Mouse (Mus musculus) ovary, adult 18-20 months (tissue): ENCODE data around the gene Usp11.

ENCODE experiments used
- DNase-seq: peaks from one replicate; pipeline ENCODE4 v3.0.0; 2022; ENCODE audit warnings: low spot score, mixed read lengths

The Usp11 gene

GRCm38 (mm10) chrX:20703741-20704290 is at the start of gene Usp11:
Gene Usp11 (plus strand): TSS chrX:20703906.
- DNase-seq, result no peak

GRCm38 (mm10) chrX:20657593-20657992 is 46.1 kb upstream of the Usp11 start:
- DNase-seq, result no peak

GRCm38 (mm10) chrX:20658026-20658652 is 45.6 kb upstream of the Usp11 start, which contains the start of gene Uba1:
Gene Uba1 (plus strand): TSS chrX:20658326.
- peak; percentile 68 for DNase-seq

- no peak for DNase-seq
Observed at GRCm38 (mm10) chrX:20658891-20659406, 44.8 kb upstream of the Usp11 start.

- no peak for DNase-seq
Observed at GRCm38 (mm10) chrX:20662317-20662715, 41.4 kb upstream of the Usp11 start.

- DNase-seq, result peak; percentile 78
Observed at GRCm38 (mm10) chrX:20662716-20663443, 40.8 kb upstream of the Usp11 start.

GRCm38 (mm10) chrX:20663444-20663790 is 40.3 kb upstream of the Usp11 start:
- DNase-seq, result no peak

- DNase-seq, result peak; percentile 89
Observed at GRCm38 (mm10) chrX:20687519-20688067, 16.1 kb upstream of the Usp11 start, which contains the start of gene Cdk16. Gene Cdk16 (plus strand): TSS chrX:20687954.

GRCm38 (mm10) chrX:20688068-20688547 is 15.6 kb upstream of the Usp11 start:
- DNase-seq, result peak; percentile 82

GRCm38 (mm10) chrX:20688615-20689014 is 15.1 kb upstream of the Usp11 start:
- DNase-seq, result peak; percentile 12

GRCm38 (mm10) chrX:20691566-20691965 is 12.1 kb upstream of the Usp11 start:
- no peak for DNase-seq

- no peak for DNase-seq
Observed at GRCm38 (mm10) chrX:20692616-20693015, 11.1 kb upstream of the Usp11 start.

GRCm38 (mm10) chrX:20695842-20696241 is 7.9 kb upstream of the Usp11 start:
- no peak for DNase-seq

GRCm38 (mm10) chrX:20704295-20705082 is 783 bp downstream of the Usp11 start:
- peak; percentile 80 for DNase-seq

GRCm38 (mm10) chrX:20705083-20705402 is 1.3 kb downstream of the Usp11 start:
- no peak for DNase-seq

GRCm38 (mm10) chrX:20728681-20729080 is 25.0 kb downstream of the Usp11 start:
- no peak for DNase-seq

- DNase-seq, result peak; percentile 55
Observed at GRCm38 (mm10) chrX:20730048-20730447, 26.3 kb downstream of the Usp11 start.

- no peak for DNase-seq
Observed at GRCm38 (mm10) chrX:20736479-20736878, 32.8 kb downstream of the Usp11 start.

GRCm38 (mm10) chrX:20748829-20749228 is 45.1 kb downstream of the Usp11 start:
- no peak for DNase-seq

- DNase-seq, result no peak
Observed at GRCm38 (mm10) chrX:20761201-20761600, 57.5 kb downstream of the Usp11 start.
